Mouse (Mus musculus) cortical plate, adult 2 months (tissue): ENCODE measurements around the gene Ugt1a6a. TPM values are rescaled to one million over a fixed set of nuclear protein-coding genes. Genes with fewer than 3 reads are reported as not detected.
"Not testable (repeated sequence)": the region's sequence is repeated elsewhere in the genome, so short reads cannot be mapped to it uniquely, and the experiment has no call there.

Source experiments
- H3K27ac ChIP-seq: fragments of 200-500 bp; 2 replicates; pipeline ENCODE4 v1.5.1; 2012; ENCODE audit warnings: low read length, control low read depth, inconsistent platforms; ENCODE audit not compliant: insufficient read depth
- H3K4me1 ChIP-seq: fragments of 200-500 bp; 2 replicates; pipeline ENCODE4 v1.6.1; 2011; ENCODE audit warnings: low read length; ENCODE audit not compliant: control insufficient read depth, insufficient read depth
- H3K4me3 ChIP-seq: fragments of 200-500 bp; 2 replicates; pipeline ENCODE4 v1.5.1; 2011; ENCODE audit warnings: mild to moderate bottlenecking, low read length, control low read depth; ENCODE audit not compliant: insufficient read depth
- CTCF ChIP-seq: fragments of 200-500 bp; IDR thresholded peaks from 2 replicates; pipeline ENCODE4 v1.5.1; 2011; ENCODE audit warnings: mild to moderate bottlenecking, control low read depth, low read length; ENCODE audit not compliant: insufficient read depth; ENCODE audit errors: extremely low read depth
- POLR2A ChIP-seq: fragments of 200-500 bp; IDR thresholded peaks from 2 replicates; pipeline ENCODE4 v1.6.1; 2011; ENCODE audit warnings: mild to moderate bottlenecking, low read length, control low read depth; ENCODE audit not compliant: insufficient read depth; ENCODE audit errors: extremely low read depth
- polyA plus RNA-seq: library from polyadenylated mRNA; depleted of rRNA; stranded (reverse); fragments of >200 nt; gene quantifications from 2 replicates; pipeline ENCODE4 v1.2.3, GENCODE M21; 2012; rRNA removed

The Ugt1a6a gene
- polyA plus RNA-seq, result 3.5 and 4.1 TPM in 2 replicates

DNA sequence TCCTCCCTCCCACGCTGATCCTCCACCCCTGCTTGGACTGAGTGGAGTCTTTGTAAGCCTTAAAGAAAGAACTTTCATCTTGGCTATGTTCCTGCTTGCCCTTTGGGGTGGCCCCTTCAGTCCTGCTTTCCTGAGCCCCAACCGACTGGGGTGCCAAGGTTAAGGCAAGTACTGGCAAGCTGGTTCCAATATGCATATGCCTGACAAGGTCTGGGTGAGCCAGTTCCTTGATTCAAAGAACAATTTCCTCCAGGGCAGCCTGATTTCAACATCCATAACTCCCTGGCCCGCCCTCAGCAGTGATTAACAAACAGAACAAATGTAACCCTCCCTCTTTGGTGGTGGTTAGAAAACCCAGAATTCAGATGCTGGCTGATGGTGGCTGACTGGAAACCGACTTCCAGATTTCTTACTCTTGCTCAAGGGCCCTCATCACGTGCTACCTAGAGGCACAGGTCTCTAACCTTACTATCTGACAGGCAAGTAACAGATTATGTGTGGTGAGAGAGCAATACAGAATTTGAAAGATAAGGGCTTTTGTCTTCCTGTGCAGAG is at the start of gene Ugt1a6a:
Gene Ugt1a6a, plus strand, starts transcription at position 353 of the 555 bp plus-strand sequence.
- H3K27ac ChIP-seq, H3K4me1 ChIP-seq, H3K4me3 ChIP-seq: not testable (repeated sequence)

GRCm38 (mm10) chr1:88086125-88086524 is 48.5 kb upstream of the Ugt1a6a start:
- Histone ChIP-seq H3K4me3 (no peak overlapping the region), H3K4me1 (no peaks in the 10 kb centered on the region), H3K27ac (no peak overlapping the region)
- TF ChIP-seq POLR2A, result no peak
- no peak for TF ChIP-seq CTCF

GRCm38 (mm10) chr1:88087513-88087912 is 47.1 kb upstream of the Ugt1a6a start, which contains the start of gene Ugt1a8:
TSS of gene Ugt1a8 (plus strand) at chr1:88087813.
- TF ChIP-seq CTCF, result no peak
- TF ChIP-seq POLR2A, result no peak
- H3K4me3 ChIP-seq, result no peak within 1 kb of the TSS
- H3K4me1 ChIP-seq, result no peaks in the 10 kb centered on the region
- no peak within 1 kb of the TSS for H3K27ac ChIP-seq

GRCm38 (mm10) chr1:88092341-88092740 is 42.3 kb upstream of the Ugt1a6a start:
- Histone ChIP-seq H3K4me1 (no peaks in the 10 kb centered on the region), H3K27ac (no peak overlapping the region)
- TF ChIP-seq CTCF (no peak), POLR2A (no peak)

DNA sequence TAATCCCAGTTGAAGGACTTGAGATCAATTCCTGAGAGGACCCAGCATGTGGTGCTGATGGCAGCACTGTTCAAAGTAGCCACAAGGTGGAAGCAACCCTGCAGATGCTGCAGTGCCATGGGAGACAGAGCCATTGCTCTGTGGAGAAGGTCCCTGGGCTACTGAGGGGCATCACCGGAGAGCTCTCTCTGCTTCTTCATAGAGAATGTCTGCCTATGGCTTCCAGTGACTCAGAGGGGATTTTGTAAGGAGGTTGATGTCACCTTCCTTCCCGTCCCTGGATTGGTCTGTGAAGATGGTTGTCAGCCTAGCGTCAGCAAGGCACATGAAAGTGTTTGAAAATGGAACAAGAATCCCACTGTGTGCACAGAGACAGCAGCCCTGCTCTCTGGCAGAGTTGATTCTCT is 40.3 kb upstream of the Ugt1a6a start:
- not testable (repeated sequence) for H3K27ac ChIP-seq, H3K4me1 ChIP-seq, H3K4me3 ChIP-seq

More at GRCm38 (mm10) chr1:88092341-88092740, 42.3 kb upstream of the Ugt1a6a start:
- no peak overlapping the region for H3K4me3 ChIP-seq

DNA sequence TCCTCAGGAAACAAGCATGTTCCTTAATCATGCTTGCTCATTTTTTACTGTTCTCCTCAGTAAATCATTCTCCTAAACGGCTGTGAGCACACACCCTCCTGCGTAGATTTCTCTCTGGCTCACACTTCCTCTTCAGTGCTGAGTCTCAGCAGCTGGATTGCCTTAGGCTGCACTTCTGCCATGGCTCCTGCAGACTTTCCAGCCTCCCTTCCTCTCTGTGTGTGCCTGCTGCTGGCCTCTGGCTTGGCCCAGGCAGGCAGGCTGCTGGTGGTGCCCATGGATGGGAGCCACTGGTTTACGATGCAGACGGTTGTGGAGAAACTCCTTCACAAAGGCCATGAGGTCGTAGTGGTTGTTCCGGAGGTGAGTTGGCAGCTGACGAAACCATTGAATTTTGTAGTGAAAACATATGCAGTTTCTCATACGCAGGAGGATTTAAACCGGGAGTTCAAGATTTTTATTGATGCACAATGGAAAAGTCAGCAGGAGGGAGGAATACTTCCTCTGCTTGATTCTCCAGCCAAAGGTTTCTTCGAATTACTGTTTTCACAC is 39.6 kb upstream of the Ugt1a6a start, which contains the start of gene Ugt1a7c:
Gene Ugt1a7c, plus strand, starts transcription at position 122 of the 552 bp plus-strand sequence.
- TF ChIP-seq POLR2A, result no peak
- TF ChIP-seq CTCF, result no peak
- no peaks in the 10 kb centered on the region for H3K4me1 ChIP-seq
- H3K4me3 ChIP-seq, result no peak within 1 kb of the TSS
- no peak within 1 kb of the TSS for H3K27ac ChIP-seq

DNA sequence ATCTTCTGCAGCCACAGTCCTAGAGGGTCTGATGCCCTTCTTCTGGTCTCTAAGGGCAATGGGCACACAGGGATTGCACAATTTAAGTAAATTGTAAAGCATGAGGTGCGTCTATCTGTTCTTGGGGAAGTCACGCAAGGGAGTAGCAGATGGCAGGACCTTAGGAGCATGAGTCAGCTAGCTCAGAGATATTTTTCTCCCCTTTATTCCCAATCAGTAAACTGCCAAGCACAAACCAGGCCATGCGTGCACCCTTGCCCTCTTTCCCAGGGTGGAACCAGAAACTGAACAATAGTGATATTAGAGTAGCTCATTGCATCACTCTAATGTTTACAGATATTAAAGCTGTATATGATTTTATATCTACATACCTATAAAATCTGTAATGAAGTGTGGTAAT is 36.1 kb upstream of the Ugt1a6a start:
- not testable (repeated sequence) for H3K4me1 ChIP-seq, H3K27ac ChIP-seq, H3K4me3 ChIP-seq

DNA sequence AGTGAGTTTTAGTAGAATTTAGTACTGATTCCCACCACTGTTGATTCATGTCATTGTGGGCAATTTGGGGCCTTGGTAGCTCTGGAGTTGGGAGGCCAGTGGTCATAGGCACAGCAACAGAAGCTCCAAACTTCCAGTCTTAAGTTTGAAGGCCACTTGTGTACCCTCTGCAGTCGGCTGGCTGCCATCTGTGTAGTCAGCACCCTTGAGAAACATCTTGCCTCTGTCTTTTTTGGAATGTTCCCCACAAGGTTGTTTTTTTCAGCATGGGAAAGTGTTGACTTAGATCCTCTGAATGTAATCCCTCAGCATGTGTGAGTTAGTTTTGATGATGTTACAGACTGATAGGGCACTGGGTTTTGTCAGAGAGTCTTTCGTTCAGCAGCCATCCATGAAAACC is 34.9 kb upstream of the Ugt1a6a start:
- H3K4me3 ChIP-seq, H3K27ac ChIP-seq, H3K4me1 ChIP-seq: not testable (repeated sequence)

DNA sequence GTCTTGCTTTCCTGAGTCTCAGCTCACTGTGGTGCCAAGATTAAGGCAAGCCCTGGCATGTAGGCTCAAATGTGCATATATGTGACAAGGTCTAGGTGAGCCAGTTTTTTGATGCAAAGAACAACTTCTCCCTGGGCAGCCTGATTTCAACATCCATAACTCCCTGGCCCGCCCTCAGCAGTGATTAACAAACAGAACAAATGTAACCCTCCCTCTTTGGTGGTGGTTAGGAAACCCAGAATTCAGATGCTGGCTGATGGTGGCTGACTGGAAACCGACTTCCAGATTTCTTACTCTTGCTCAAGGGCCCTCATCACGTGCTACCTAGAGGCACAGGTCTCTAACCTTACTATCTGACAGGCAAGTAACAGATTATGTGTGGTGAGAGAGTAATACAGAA is 31.6 kb upstream of the Ugt1a6a start, which contains the start of gene Ugt1a6b:
Gene Ugt1a6b, plus strand, starts transcription at position 234 of the 400 bp plus-strand sequence.
- H3K4me1 ChIP-seq, result not testable (repeated sequence)

GRCm38 (mm10) chr1:88103697-88104468 is 30.7 kb upstream of the Ugt1a6a start:
- H3K4me1 ChIP-seq, H3K27ac ChIP-seq, H3K4me3 ChIP-seq: not testable (repeated sequence)

More for the DNA sequence above, 31.6 kb upstream of the Ugt1a6a start, which contains the start of gene Ugt1a6b:
- not testable (repeated sequence) for H3K4me3 ChIP-seq, H3K27ac ChIP-seq
